Mouse (Mus musculus) limb, embryonic 15.5 days (tissue): ENCODE measurements around the gene Tor4a. TPM values are rescaled to one million over a fixed set of nuclear protein-coding genes. Genes with fewer than 3 reads are reported as not detected.

ENCODE experiments used
- ATAC-seq: fragments of 200-750 bp; cut with Nextera tagmentation; 2 replicates; pipeline ENCODE4 v1.8.0; 2017; ENCODE audit warnings: low read depth, moderate TSS enrichment; ENCODE audit not compliant: insufficient number of reproducible peaks, low FRiP score, low TSS enrichment
- H3K27ac ChIP-seq: fragments of 300-500 bp; sonication (generic); 2 replicates; pipeline ENCODE4 v1.5.1; 2015; ENCODE audit warnings: moderate library complexity, mild to moderate bottlenecking, inconsistent platforms
- H3K27me3 ChIP-seq: fragments of 300-500 bp; sonication (generic); 2 replicates; pipeline ENCODE4 v1.6.1; 2015; ENCODE audit warnings: inconsistent platforms
- H3K36me3 ChIP-seq: fragments of 300-500 bp; sonication (generic); 2 replicates; pipeline ENCODE4 v1.6.1; 2015; ENCODE audit warnings: inconsistent platforms
- H3K4me1 ChIP-seq: fragments of 300-500 bp; sonication (generic); 2 replicates; pipeline ENCODE4 v1.6.1; 2015; ENCODE audit warnings: inconsistent platforms
- H3K4me2 ChIP-seq: fragments of 300-500 bp; sonication (generic); 2 replicates; pipeline ENCODE4 v1.6.1; 2015; ENCODE audit warnings: mild to moderate bottlenecking, inconsistent platforms
- H3K4me3 ChIP-seq: fragments of 300-500 bp; sonication (generic); 2 replicates; pipeline ENCODE4 v1.5.1; 2015; ENCODE audit warnings: mild to moderate bottlenecking, inconsistent platforms
- H3K9ac ChIP-seq: fragments of 300-500 bp; sonication (generic); 2 replicates; pipeline ENCODE4 v1.6.1; 2015; ENCODE audit warnings: inconsistent platforms
- H3K9me3 ChIP-seq: fragments of 300-500 bp; sonication (generic); 2 replicates; pipeline ENCODE4 v1.6.1; 2016; ENCODE audit warnings: inconsistent platforms
- WGBS: fragments of 180-500 bp; shearing (Covaris S2); methylation state at CpG from one replicate; pipeline ENCODE4 v1.1.7; 2015; 5-methylcytosine and 5-hydroxymethylcytosine counted together
- polyA plus RNA-seq: library from polyadenylated mRNA; unstranded; fragments of >200 nt; fragmentation: Nextera tagmentation; extraction: Ambion mirVana; gene quantifications from 2 replicates; pipeline ENCODE4 v1.2.1, GENCODE M21; 2015

Gene Tor4a
- polyA plus RNA-seq, 1 experiment from 2014 or later = 8.9 TPM

- no peaks in the 10 kb centered on the region for H3K9me3 ChIP-seq
- 2% methylated on average over 17 of the region's 41 CpGs for WGBS
- H3K36me3 ChIP-seq = no peaks in the 10 kb centered on the region
- no peaks in the 10 kb centered on the region for H3K27me3 ChIP-seq
- H3K4me3 ChIP-seq = peak overlapping the region; percentile 47
- peak overlapping the region; percentile 40 for H3K9ac ChIP-seq
- ATAC-seq = 0 out of 2 replicates have a peak, but pooled peaks have one; percentile 26
- peaks cover 38% of the 10 kb centered on the region for H3K4me1 ChIP-seq
- H3K27ac ChIP-seq = peak overlapping the region; percentile 57
- peak overlapping the region; percentile 89 for H3K4me2 ChIP-seq
Observed at GRCm38 (mm10) chr2:25167919-25168664, 28.6 kb downstream of the Tor4a start.

DNA sequence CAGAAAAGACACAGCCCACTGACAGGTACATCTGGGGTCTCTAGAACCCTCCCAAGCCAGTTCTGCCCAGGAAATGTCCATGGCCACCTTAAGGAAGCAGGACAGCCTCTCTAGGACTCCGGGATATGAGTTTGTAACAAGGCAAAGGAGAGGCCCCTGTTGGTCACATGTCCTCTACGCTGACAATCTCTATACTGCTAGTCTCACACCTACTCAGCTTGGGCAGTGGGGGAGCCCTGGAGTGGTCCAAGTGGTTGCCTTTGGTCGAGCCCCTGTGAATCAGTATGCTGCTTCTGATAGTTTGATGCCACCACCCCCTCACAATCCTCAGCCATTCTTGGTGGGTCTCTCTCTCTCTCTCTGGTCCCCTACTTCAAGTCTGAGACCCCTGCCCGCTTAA, 29.2 kb downstream of the Tor4a start:
- ATAC-seq = no peak
- peak overlapping the region; percentile 57; the same call in 1 of the 2 replicates for H3K27ac ChIP-seq
- H3K4me1 ChIP-seq = peaks cover 44% of the 10 kb centered on the region
- no peaks in the 10 kb centered on the region for H3K9me3 ChIP-seq
- H3K36me3 ChIP-seq = no peaks in the 10 kb centered on the region
- peak overlapping the region; percentile 47 for H3K4me3 ChIP-seq
- no peaks in the 10 kb centered on the region for H3K27me3 ChIP-seq
- peak overlapping the region; percentile 89 for H3K4me2 ChIP-seq
- WGBS = 23% methylated on average over 4 of the region's 4 CpGs
- no peak overlapping the region for H3K9ac ChIP-seq

GRCm38 (mm10) chr2:25157655-25158054, 39.0 kb downstream of the Tor4a start:
- 47% methylated on average over 2 of the region's 2 CpGs for WGBS
- Histone ChIP-seq H3K4me1 (peaks cover 2% of the 10 kb centered on the region; the same call in 1 of the 2 replicates), H3K9ac (no peak overlapping the region), H3K27ac (no peak overlapping the region), H3K9me3 (no peaks in the 10 kb centered on the region), H3K36me3 (no peaks in the 10 kb centered on the region), H3K4me2 (no peak overlapping the region), H3K27me3 (no peaks in the 10 kb centered on the region), H3K4me3 (no peak overlapping the region)
- ATAC-seq = no peak

DNA sequence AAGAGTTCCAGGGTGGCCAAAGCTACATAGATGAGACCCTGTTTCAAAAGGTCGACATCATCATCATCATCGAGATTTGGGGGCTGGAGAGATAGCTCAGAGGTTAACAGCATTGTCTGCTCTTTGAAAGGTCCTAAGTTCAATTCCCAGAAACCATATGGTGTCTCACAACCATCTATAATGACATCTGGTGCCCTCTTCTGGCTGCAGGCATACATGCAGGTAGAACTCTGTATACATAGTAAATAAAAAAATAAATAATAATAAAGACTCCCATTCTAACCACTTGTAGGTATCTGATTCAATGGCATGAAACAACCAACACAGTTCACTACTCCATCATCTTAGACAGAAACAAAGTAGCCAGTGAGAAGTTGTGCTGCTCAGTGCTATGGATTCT, 39.7 kb downstream of the Tor4a start:
- no peak overlapping the region for H3K27ac ChIP-seq
- no peak overlapping the region for H3K9ac ChIP-seq
- ATAC-seq = no peak
- H3K9me3 ChIP-seq = no peaks in the 10 kb centered on the region
- H3K4me3 ChIP-seq = no peak overlapping the region
- H3K27me3 ChIP-seq = no peaks in the 10 kb centered on the region
- H3K36me3 ChIP-seq = no peaks in the 10 kb centered on the region
- no peaks in the 10 kb centered on the region for H3K4me1 ChIP-seq
- H3K4me2 ChIP-seq = no peak overlapping the region
- WGBS = 41% methylated on average over 2 of the region's 2 CpGs

DNA sequence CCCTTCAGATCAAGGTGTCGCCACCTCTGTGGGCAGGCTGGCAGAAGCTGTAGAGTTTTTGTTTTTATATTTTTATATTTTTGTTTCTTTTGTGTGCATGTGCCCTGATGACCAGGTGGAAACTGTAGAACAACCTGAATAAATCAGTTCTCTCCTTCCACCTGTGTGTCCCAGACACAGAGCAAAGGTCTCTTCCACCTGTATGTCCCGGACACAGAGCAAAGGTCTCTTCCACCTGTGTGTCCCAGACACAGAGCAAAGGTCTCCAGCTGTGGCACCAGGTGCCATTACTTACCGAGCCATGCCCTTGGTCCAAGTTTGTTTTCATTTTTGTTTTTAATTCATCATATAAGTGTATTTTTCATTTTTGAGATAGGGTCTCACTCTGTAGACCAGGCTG, 40.5 kb downstream of the Tor4a start:
- Histone ChIP-seq H3K9ac (no peak overlapping the region), H3K27me3 (no peaks in the 10 kb centered on the region), H3K9me3 (no peaks in the 10 kb centered on the region), H3K36me3 (no peaks in the 10 kb centered on the region), H3K4me2 (no peak overlapping the region), H3K27ac (no peak overlapping the region), H3K4me1 (no peaks in the 10 kb centered on the region), H3K4me3 (no peak overlapping the region)
- 84% methylated on average over 3 of the region's 3 CpGs for WGBS
- ATAC-seq = no peak

DNA sequence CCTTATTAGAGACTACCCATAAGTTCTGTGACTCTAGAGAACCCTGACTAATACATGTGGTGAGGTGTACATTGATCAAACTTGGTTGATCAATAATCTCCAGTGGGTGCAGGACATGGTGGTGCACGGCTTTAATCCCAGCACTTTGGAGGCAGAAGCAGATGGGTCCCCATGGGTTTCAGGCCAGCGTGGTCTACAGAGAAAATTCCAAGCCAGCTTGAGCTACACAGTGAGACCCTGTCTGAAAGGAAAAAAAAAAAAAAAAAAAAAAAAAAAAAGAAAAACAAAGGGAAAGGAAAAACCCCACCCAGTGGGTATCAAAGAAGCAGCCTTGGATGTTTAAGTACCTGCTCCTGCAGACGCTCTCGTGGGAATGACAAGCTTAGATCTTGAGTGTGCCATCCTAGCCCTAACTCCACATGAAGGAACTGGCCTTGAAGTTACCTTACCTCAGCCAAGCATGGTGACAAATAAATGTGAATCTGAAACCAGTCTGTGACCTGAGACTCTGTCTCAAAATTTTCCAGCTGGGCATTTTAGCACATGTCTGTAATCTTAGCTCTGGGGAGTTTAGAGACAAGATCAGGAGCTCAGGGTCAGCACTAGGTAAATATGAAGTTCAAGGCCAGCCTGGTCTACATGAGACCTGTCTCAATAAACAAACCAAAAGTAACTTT, 45.3 kb downstream of the Tor4a start:
- H3K4me3 ChIP-seq = no peak overlapping the region
- H3K36me3 ChIP-seq = no peaks in the 10 kb centered on the region
- no peak overlapping the region for H3K9ac ChIP-seq
- no peak for ATAC-seq
- H3K27ac ChIP-seq = no peak overlapping the region
- H3K4me2 ChIP-seq = no peak overlapping the region
- 70% methylated on average over 4 of the region's 4 CpGs for WGBS
- H3K27me3 ChIP-seq = no peaks in the 10 kb centered on the region
- no peaks in the 10 kb centered on the region for H3K4me1 ChIP-seq
- H3K9me3 ChIP-seq = no peaks in the 10 kb centered on the region

DNA sequence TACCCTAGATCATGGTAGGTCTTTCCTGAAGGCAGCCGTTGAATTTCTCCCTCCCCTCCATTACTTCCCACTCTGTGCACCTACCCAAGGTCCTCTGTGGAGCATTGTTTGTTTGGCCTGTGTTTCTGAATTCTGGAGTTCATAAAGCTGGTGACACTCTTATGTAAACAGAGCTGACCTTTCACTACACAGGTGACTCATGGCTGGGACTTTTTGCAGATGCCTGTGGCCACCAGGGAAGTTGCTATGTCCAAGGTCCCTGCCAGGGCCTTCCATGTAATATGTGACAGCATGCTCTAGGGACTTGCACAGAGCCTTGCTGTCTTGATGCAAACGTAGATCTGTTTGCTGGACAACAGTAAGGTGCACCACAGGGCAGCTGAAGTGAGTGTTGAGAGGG, 47.0 kb downstream of the Tor4a start:
- Histone ChIP-seq H3K36me3 (no peaks in the 10 kb centered on the region), H3K9ac (no peak overlapping the region), H3K4me1 (no peaks in the 10 kb centered on the region), H3K4me3 (no peak overlapping the region), H3K9me3 (no peaks in the 10 kb centered on the region), H3K27me3 (no peaks in the 10 kb centered on the region), H3K27ac (no peak overlapping the region), H3K4me2 (no peak overlapping the region)
- WGBS = 74% methylated on average over 2 of the region's 2 CpGs
- no peak for ATAC-seq

DNA sequence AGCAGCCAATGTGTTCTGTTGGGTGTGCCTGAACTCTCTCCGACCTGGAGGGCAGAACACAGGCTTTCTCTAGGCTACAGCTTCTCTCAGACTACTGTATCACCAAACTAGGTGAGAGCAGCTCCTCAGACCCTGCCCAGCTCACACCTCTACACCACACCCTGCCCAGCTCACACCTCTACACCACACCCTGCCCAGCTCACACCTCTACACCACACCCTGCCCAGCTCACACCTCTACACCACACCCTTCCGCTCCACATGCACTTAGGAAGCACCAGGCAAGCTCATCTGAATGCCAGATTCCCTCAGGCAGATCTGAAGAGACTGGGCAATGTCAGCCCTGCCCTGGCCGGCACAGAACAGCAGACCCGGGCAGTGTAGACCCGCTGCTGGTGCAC, 48.8 kb downstream of the Tor4a start:
- no peak overlapping the region for H3K27ac ChIP-seq
- no peak overlapping the region for H3K4me3 ChIP-seq
- WGBS = 56% methylated on average over 5 of the region's 5 CpGs
- no peak overlapping the region for H3K4me2 ChIP-seq
- no peak for ATAC-seq
- no peak overlapping the region for H3K9ac ChIP-seq
- no peaks in the 10 kb centered on the region for H3K9me3 ChIP-seq
- no peaks in the 10 kb centered on the region for H3K4me1 ChIP-seq
- H3K36me3 ChIP-seq = no peaks in the 10 kb centered on the region
- H3K27me3 ChIP-seq = no peaks in the 10 kb centered on the region

DNA sequence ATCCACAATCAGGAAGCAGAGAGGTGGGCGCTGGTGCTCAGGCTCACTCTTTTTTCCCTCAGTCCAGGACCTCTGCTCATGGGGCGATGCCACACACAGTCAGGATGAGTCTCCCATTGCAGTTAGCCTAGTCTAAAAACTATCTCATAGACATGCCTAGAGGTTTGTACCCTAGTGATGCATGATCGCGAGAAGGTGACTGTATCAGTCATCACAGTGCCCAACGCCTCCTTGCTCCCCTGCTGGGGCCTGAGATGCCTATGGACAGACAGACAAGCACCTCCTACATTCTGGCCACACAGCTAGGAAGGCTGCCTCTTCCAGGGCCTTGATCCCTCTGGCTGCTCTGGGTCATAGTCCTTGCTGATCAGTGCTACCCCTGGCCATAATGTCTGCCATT, 49.3 kb downstream of the Tor4a start:
- Histone ChIP-seq H3K36me3 (no peaks in the 10 kb centered on the region), H3K9ac (no peak overlapping the region), H3K9me3 (no peaks in the 10 kb centered on the region), H3K4me2 (no peak overlapping the region), H3K27me3 (no peaks in the 10 kb centered on the region), H3K4me1 (no peaks in the 10 kb centered on the region), H3K27ac (no peak overlapping the region), H3K4me3 (no peak overlapping the region)
- 73% methylated on average over 5 of the region's 5 CpGs for WGBS
- no peak for ATAC-seq

- Histone ChIP-seq H3K27me3 (no peaks in the 10 kb centered on the region), H3K4me3 (no peak overlapping the region), H3K9ac (no peak overlapping the region), H3K4me2 (no peak overlapping the region), H3K27ac (no peak overlapping the region), H3K4me1 (no peaks in the 10 kb centered on the region), H3K36me3 (no peaks in the 10 kb centered on the region), H3K9me3 (no peaks in the 10 kb centered on the region)
- ATAC-seq = no peak
- WGBS = 72% methylated on average over 6 of the region's 6 CpGs
Observed at GRCm38 (mm10) chr2:25145346-25145745, 51.3 kb downstream of the Tor4a start.
